Mouse (Mus musculus) Patski (cell line): ENCODE results near the gene Olfr524. TPM values are rescaled to one million over a fixed set of nuclear protein-coding genes. Genes with fewer than 3 reads are reported as not detected.

Experiments
- ATAC-seq: fragments of 100-300 bp; one replicate; pipeline ENCODE4 v1.8.0; 2021
- CTCF ChIA-PET: fragments of 350-600 bp; sonication (Branson Sonifier 250); formaldehyde crosslinking; loops from one replicate; lab custom pipeline; 2022; ENCODE audit warnings: inconsistent platforms; lab: Charles Lee
- POLR2A ChIA-PET: fragments of 350-600 bp; sonication (Branson Sonifier 250); formaldehyde crosslinking; loops from one replicate; lab custom pipeline; 2022; ENCODE audit warnings: antibody characterized with exemption, inconsistent platforms; lab: Charles Lee
- DNase-seq: peaks from one replicate; pipeline ENCODE4 v3.0.0-alpha.2; 2011; ENCODE audit warnings: low read depth, low spot score
- H3K27me3 ChIP-seq: fragments of 371-371 bp; one replicate; pipeline ENCODE4 v1.5.1; 2021
- CTCF ChIP-seq: fragments of 100-300 bp; IDR thresholded peaks from one replicate; pipeline ENCODE4 v1.5.1; 2021
- in situ Hi-C: fragments of 300-500 bp; cut with MboI; formaldehyde crosslinking; loops from 3 replicates; pipeline ENCODE4 v1.11.1; 2018; ENCODE audit warnings: low pct_unique_long_range_greater_than_20kb, mixed read lengths
- polyA plus RNA-seq: library from polyadenylated mRNA; unstranded; gene quantifications from one replicate; pipeline ENCODE4 v1.2.3, GENCODE M21; 2021

The Olfr524 gene
- not detected for polyA plus RNA-seq

DNA sequence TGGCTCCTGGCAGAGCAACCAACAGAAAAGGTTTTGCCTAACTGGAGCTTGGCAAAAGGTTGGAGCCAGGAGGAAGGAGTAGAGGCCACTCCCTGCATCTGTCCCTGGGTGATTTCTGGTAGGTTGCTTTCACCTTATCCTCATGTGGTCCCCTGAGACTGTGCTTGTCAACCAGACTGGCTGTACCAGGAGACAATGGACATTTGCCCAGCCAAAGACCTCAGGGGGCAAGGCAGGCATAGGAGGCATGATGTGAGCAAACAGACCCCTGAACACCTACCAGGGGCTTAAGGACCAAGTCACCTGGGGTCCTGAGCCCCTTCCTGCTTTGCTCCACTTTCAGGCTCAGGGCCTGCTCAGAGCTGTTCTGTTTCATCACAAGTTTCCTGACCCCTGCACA lies at the start of gene Olfr524:
Gene Olfr524 (minus strand): TSS at position 101 of the 400 bp plus-strand sequence.
- ATAC-seq, result no peak
- ChIA-PET POLR2A (no interaction called here), CTCF (interaction anchor here (3.3 kb wide), 1 partner anchor 18 kb away, joined by 11 read pairs; no protein-coding TSS in a partner anchor)
- DNase-seq, result no peak
- in situ Hi-C loops, result no loop called here
- TF ChIP-seq CTCF, result no peak
- peaks cover 9% of the 10 kb centered on the region for H3K27me3 ChIP-seq

DNA sequence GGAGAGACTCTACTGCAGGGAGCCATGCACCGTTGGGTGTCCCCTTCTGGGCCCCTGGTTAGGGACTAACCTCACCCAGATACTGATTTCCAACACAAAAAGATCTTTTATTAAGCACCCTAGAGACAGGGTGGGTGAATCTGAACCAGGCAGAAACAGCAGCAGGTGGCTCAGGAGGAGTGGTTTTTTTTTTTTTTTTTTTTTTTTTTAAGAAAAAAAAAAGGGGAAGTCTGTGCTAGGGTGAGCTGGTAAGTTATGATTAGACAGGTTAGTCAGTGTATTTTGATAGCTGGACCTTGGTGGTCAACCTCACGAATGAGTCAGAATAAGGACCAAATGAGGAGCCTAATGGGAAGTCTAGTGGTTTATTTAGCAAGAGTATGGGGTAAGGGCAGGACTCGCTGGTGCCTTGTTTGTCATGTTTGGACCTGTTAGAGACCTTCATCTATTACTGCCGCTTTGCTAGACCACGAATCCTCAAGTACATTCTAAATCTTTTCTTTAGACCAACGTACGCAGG lies 48.1 kb upstream of the Olfr524 start:
- ATAC-seq, result no peak
- CTCF ChIA-PET, result interaction anchor here (1.1 kb wide), 1 partner anchor 8 kb away, joined by 3 read pairs; no protein-coding TSS in a partner anchor
- in situ Hi-C loops, result no loop called here
- no peak for DNase-seq
- TF ChIP-seq CTCF, result no peak
- H3K27me3 ChIP-seq, result no peaks in the 10 kb centered on the region
- POLR2A ChIA-PET, result interaction anchor here (0.6 kb wide), 1 partner anchor 176 kb away, joined by 5 read pairs; no protein-coding TSS in a partner anchor

DNA sequence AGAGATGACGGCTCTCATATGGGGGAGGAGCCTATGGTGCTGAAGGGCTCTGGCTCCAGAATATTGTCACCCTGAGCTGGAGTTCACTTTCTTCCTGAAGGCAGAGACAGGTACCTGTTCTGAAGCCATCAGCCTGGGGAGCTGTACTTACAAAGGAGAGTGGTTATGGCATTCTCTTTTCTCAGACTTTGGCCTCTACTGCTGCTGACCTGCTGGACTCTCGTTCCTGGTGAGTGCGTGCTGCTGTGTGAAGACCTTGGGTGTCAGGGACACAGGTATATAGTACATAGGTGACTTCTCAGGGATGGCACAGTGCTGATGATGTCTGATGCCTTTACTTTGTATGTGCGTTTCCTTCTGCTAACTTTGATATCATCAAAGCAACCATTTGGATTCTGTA lies 41.5 kb upstream of the Olfr524 start, which contains the start of gene 5830411N06Rik:
Gene 5830411N06Rik (plus strand): TSS at position 69 of the 400 bp plus-strand sequence.
- ATAC-seq, result no peak
- in situ Hi-C loops, result no loop called here

DNA sequence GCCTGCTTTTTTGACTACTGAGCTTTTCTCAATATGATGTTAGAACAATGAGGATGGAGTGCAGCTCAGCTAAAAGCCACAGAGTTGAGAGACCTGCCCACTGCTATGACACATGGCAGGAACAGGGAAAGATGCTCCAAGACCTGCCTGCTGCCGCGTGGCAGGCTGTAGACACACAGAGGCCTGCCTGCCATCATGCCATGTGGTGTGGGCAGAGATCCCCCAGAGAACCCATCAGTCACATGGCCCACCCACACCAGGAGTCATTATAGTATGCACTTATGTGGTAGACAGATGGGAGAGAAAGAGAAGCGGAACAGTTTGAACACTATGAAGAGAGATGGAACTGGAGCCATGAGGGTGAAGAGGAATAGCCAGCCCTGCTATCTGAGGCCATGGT lies 27.9 kb upstream of the Olfr524 start:
- ATAC-seq, result no peak

More for the DNA sequence above, 41.5 kb upstream of the Olfr524 start, which contains the start of gene 5830411N06Rik:
- TF ChIP-seq CTCF, result no peak
- H3K27me3 ChIP-seq, result no peaks in the 10 kb centered on the region
- ChIA-PET CTCF (no interaction called here), POLR2A (interaction anchor here (0.5 kb wide), 1 partner anchor 583 kb away, joined by 3 read pairs; no protein-coding TSS in a partner anchor)
- DNase-seq, result no peak

DNA sequence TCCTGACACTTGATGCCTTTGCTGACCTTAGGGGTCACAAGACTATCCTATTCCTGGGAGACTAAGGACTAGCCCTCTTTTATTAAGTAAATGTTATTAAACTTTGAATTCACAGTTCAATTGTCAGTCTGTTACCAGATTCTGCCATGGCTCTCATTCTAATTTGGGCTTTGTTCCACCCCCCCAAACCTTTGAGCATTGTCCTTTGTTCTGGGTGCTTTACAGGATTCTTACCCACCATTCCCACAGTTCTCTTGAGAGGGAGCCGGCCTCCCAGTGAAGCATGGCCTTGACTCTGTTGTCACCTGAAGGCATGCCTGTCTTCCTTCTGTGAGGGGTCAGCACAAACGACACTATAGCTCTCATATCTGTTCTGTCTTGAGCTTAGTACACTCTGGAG lies 25.3 kb upstream of the Olfr524 start:
- DNase-seq, result no peak
- CTCF ChIA-PET, result no interaction called here
- POLR2A ChIA-PET, result no interaction called here
- no peak for ATAC-seq
- in situ Hi-C loops, result no loop called here
- no peaks in the 10 kb centered on the region for H3K27me3 ChIP-seq
- no peak for TF ChIP-seq CTCF

More for the DNA sequence above, 27.9 kb upstream of the Olfr524 start:
- DNase-seq, result no peak
- H3K27me3 ChIP-seq, result no peaks in the 10 kb centered on the region
- no peak for TF ChIP-seq CTCF
- ChIA-PET POLR2A (no interaction called here), CTCF (no interaction called here)
- in situ Hi-C loops, result no loop called here

DNA sequence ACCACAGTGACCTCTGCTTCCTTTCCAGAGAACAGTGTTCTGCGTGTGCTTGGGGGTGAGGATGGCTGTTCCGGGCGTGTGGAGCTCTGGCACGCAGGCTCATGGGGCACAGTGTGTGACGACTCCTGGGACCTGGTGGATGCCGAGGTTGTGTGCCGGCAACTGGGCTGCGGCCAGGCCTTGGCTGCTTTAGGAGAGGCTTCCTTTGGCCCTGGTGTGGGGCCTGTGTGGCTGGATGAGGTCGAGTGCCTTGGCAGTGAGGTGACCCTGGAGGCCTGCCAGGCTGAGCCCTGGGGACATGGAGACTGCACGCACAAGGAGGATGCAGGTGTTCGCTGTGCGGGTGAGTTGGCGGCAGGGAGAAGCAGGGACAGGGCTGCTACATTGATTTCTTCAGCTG lies 22.7 kb upstream of the Olfr524 start:
- ATAC-seq, result no peak

DNA sequence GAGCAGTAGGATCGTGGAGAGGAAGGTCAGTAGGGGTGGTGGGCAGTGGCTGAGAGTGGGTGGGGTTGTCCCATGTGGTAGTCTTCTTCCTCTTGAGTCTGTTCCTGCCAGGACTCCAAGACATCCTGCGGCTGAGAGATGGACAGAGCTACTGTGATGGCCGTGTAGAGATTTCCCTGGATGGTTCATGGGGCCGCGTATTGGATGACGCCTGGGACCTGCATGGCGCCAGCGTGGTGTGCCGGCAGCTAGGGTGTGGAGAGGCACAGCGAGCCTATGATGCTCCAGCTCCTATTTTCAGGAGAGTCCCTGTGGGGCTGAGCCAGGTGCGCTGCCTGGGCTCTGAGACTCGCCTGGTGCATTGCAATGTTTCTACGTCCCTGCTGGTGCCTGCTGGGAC lies 18.4 kb upstream of the Olfr524 start:
- no peaks in the 10 kb centered on the region for H3K27me3 ChIP-seq
- in situ Hi-C loops, result no loop called here
- ATAC-seq, result no peak
- POLR2A ChIA-PET, result no interaction called here
- DNase-seq, result no peak
- no peak for TF ChIP-seq CTCF
- CTCF ChIA-PET, result no interaction called here

More for the DNA sequence above, 22.7 kb upstream of the Olfr524 start:
- in situ Hi-C loops, result no loop called here
- ChIA-PET CTCF (interaction anchor here (0.7 kb wide), 1 partner anchor 128 kb away, joined by 3 read pairs; no protein-coding TSS in a partner anchor), POLR2A (no interaction called here)
- no peak for TF ChIP-seq CTCF
- no peak for DNase-seq
- H3K27me3 ChIP-seq, result no peaks in the 10 kb centered on the region

DNA sequence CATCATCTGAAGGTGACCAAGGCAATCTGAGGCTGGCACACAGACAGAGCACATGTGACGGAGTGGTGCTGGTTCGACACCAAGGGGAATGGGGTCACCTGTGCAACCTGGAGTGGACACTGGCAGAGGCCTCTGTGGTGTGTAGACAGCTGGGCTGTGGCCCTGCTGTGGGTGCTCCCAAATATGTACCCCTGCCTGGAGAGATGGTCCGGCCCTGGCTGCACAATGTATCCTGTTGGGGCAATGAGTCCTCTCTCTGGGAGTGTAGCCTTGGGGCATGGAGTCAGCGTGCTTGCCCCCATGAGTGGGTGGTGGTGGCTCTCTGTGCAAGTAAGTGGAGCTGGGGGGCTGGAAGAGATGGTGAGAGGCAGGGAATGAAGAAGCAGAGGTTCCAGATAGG lies 14.6 kb upstream of the Olfr524 start:
- ChIA-PET CTCF (no interaction called here), POLR2A (no interaction called here)
- DNase-seq (no peak), ATAC-seq (no peak)
- H3K27me3 ChIP-seq, result peaks cover 3% of the 10 kb centered on the region
- in situ Hi-C loops, result no loop called here
- TF ChIP-seq CTCF, result no peak

DNA sequence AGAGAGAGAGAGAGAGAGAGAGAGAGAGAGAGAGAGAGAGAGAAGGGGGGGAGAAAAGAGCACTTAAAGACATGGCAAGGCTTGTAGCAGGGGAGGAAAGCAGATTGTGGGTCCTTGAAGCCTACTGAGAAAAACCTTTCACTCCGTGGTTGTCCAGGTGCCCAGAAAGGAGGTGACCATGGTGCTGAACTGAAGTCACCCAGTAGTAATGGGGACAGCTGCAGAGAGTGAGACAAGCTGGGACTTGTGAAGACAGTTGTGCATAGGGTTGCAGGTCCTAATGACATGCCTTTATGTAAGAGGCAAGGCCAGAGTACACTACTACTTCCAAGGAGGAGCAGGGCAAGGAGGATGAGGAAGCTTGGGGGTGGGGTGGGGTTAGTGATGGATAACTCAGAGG lies 13.5 kb upstream of the Olfr524 start:
- in situ Hi-C loops, result no loop called here
- no peak for TF ChIP-seq CTCF
- CTCF ChIA-PET, result no interaction called here
- POLR2A ChIA-PET, result no interaction called here
- no peak for DNase-seq
- no peak for ATAC-seq
- H3K27me3 ChIP-seq, result peaks cover 7% of the 10 kb centered on the region

DNA sequence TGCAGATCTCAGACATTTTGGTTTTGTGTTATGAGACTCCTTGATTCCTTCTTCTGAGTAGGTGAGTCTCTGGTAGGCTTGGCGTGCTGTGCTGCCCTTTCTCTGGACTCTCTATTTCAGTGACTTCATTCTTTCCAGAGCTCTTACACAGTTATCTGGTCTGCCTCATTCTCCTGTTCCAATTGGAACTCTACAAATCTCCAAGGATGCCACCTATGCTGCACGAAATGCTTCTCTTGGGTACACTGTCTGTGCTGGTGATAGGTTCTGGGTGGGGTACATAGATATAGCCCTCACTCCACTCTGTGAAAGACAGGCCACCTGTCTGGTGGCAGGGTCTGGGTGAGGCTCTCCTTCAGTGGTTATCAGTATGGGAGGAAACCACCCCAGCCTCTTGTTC lies 12.2 kb upstream of the Olfr524 start, which contains the start of gene Cd163l1:
Gene Cd163l1 (plus strand): TSS at position 301 of the 400 bp plus-strand sequence.
- POLR2A ChIA-PET, result no interaction called here
- CTCF ChIA-PET, result no interaction called here
- no peak for ATAC-seq

DNA sequence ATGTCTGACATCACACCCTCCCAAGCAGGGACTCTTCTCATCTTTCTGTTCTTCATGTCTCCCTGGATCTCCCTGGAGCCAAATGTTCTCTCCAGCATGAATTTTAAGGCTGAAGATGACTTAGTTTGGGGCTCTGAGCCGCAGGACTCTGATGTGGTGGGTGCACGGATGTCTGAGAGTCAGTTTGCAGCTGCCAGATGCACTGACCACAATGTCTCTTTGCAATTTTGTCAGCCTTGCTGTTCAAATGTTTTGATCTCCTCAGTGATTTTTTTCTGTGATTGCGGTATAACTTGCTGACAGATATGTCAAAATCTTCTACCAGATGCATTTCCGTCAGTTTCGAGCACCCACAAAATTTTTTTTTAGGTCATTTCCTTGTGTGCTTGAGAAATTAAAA lies 8.1 kb upstream of the Olfr524 start:
- in situ Hi-C loops, result no loop called here
- POLR2A ChIA-PET, result no interaction called here
- ATAC-seq (no peak), DNase-seq (no peak)
- CTCF ChIA-PET, result interaction anchor here (1.4 kb wide), 1 partner anchor 73 kb away, joined by 3 read pairs; no protein-coding TSS in a partner anchor
- no peak for TF ChIP-seq CTCF
- H3K27me3 ChIP-seq, result peaks cover 12% of the 10 kb centered on the region

More for the DNA sequence above, 12.2 kb upstream of the Olfr524 start, which contains the start of gene Cd163l1:
- in situ Hi-C loops, result no loop called here
- no peak for TF ChIP-seq CTCF
- DNase-seq, result no peak
- peaks cover 7% of the 10 kb centered on the region for H3K27me3 ChIP-seq
